Mouse (Mus musculus) heart, adult 2 months (tissue): ENCODE measurements around the gene Gm10491. TPM values are rescaled to one million over a fixed set of nuclear protein-coding genes. Genes with fewer than 3 reads are reported as not detected.

Source experiments
- DNase-seq, 2 experiments: peaks; one replicate each; pipeline ENCODE4 v3.0.0; 2021
- H3K27ac ChIP-seq: fragments of 200-600 bp; 2 replicates; pipeline ENCODE4 v1.8.1; 2022
- H3K27me3 ChIP-seq: fragments of 200-500 bp; 2 replicates; pipeline ENCODE4 v1.6.1; 2012; ENCODE audit warnings: mild to moderate bottlenecking, low read length, inconsistent platforms, mixed read lengths; ENCODE audit not compliant: control insufficient read depth, insufficient read depth
- H3K36me3 ChIP-seq: fragments of 200-500 bp; 2 replicates; pipeline ENCODE4 v1.6.1; 2012; ENCODE audit warnings: low read length, inconsistent platforms; ENCODE audit not compliant: control insufficient read depth, insufficient read depth
- H3K4me1 ChIP-seq: fragments of 200-500 bp; 2 replicates; pipeline ENCODE4 v1.6.1; 2011; ENCODE audit warnings: low read length; ENCODE audit not compliant: control insufficient read depth, insufficient read depth
- H3K4me3 ChIP-seq: fragments of 200-600 bp; 2 replicates; pipeline ENCODE4 v1.8.1; 2022
- H3K79me2 ChIP-seq: fragments of 200-500 bp; replicated peaks from 2 replicates; pipeline ENCODE4 v1.6.1; 2012; ENCODE audit warnings: mild to moderate bottlenecking, inconsistent platforms, low read length, moderate library complexity, mixed read lengths; ENCODE audit not compliant: control insufficient read depth, insufficient read depth
- H3K9ac ChIP-seq: fragments of 200-500 bp; 2 replicates; pipeline ENCODE4 v1.6.1; 2012; ENCODE audit warnings: low read depth, mild to moderate bottlenecking, control low read depth, inconsistent platforms, low read length, mixed read lengths
- CTCF ChIP-seq: fragments of 200-600 bp; IDR thresholded peaks from 2 replicates; pipeline ENCODE4 v1.8.1; 2022; ENCODE audit warnings: antibody characterized with exemption, mild to moderate bottlenecking, moderate library complexity
- EP300 ChIP-seq: fragments of 200-500 bp; IDR thresholded peaks from 2 replicates; pipeline ENCODE4 v1.6.1; 2011; ENCODE audit warnings: low read depth, low read length, control low read depth; ENCODE audit not compliant: insufficient read depth
- POLR2A ChIP-seq: fragments of 200-500 bp; IDR thresholded peaks from 2 replicates; pipeline ENCODE4 v1.6.1; 2011; ENCODE audit warnings: mild to moderate bottlenecking, low read depth, low read length, control low read depth; ENCODE audit not compliant: insufficient read depth
- WGBS: fragments of 180-500 bp; shearing (Covaris S2); methylation state at CpG from one replicate; pipeline ENCODE4 v1.1.7; 2018; 5-methylcytosine and 5-hydroxymethylcytosine counted together
- intact Hi-C: fragments of 180-260 bp; cut with DNase I; formaldehyde crosslinking; loops from one replicate; pipeline ENCODE4 v1.15.1; 2025
- polyA plus RNA-seq: library from polyadenylated mRNA; depleted of rRNA; stranded (reverse); fragments of >200 nt; gene quantifications from 2 replicates; pipeline ENCODE4 v1.2.3, GENCODE M21; 2012
- total RNA-seq, 2 experiments: library from RNA; stranded (reverse); gene quantifications; 2 replicates each; pipeline ENCODE4 v1.2.3; 2021

Gene Gm10491
- total and polyA plus RNA-seq, 3 experiments, result not detected

- no peaks in the 10 kb centered on the region for H3K79me2 ChIP-seq
Measured at GRCm38 (mm10) chrX:7937667-7938066, 30.0 kb upstream of the Gm10491 start.

GRCm38 (mm10) chrX:7936874-7937273 is 29.2 kb upstream of the Gm10491 start:
- no peak overlapping the region for H3K4me3 ChIP-seq
- no peaks in the 10 kb centered on the region for H3K4me1 ChIP-seq
- 54% methylated on average over 11 of the region's 11 CpGs for WGBS
- intact Hi-C loops, result no loop called here
- H3K36me3 ChIP-seq, result no peaks in the 10 kb centered on the region
- no peaks in the 10 kb centered on the region for H3K79me2 ChIP-seq
- DNase-seq, result no peak
- H3K27me3 ChIP-seq, result no peaks in the 10 kb centered on the region
- no peak overlapping the region for H3K27ac ChIP-seq
- no peak overlapping the region for H3K9ac ChIP-seq
- TF ChIP-seq CTCF, result no peak
- no peak for TF ChIP-seq POLR2A
- no peak for TF ChIP-seq EP300

More at GRCm38 (mm10) chrX:7937667-7938066, 30.0 kb upstream of the Gm10491 start:
- H3K27ac ChIP-seq, result no peak overlapping the region
- H3K4me1 ChIP-seq, result no peaks in the 10 kb centered on the region
- no peaks in the 10 kb centered on the region for H3K27me3 ChIP-seq
- TF ChIP-seq EP300 (no peak), POLR2A (no peak), CTCF (no peak)
- no peak overlapping the region for H3K4me3 ChIP-seq
- WGBS, result 93% methylated on average over 6 of the region's 6 CpGs
- no peaks in the 10 kb centered on the region for H3K36me3 ChIP-seq
- intact Hi-C loops, result no loop called here
- DNase-seq, result no peak
- H3K9ac ChIP-seq, result no peak overlapping the region

GRCm38 (mm10) chrX:7928270-7928790 is 20.7 kb upstream of the Gm10491 start, which contains the start of gene Eras:
Gene Eras (minus strand): TSS chrX:7928607.
- intact Hi-C loops, result no loop called here
- Histone ChIP-seq H3K9ac (no peak within 1 kb of the TSS), H3K27me3 (no peaks in the 10 kb centered on the region; the same call in 1 of the 2 replicates), H3K79me2 (no peaks in the 10 kb centered on the region), H3K4me3 (no peak within 1 kb of the TSS), H3K36me3 (no peaks in the 10 kb centered on the region), H3K27ac (no peak within 1 kb of the TSS), H3K4me1 (no peaks in the 10 kb centered on the region)
- no peak for DNase-seq
- TF ChIP-seq POLR2A (no peak), CTCF (no peak), EP300 (no peak)
- WGBS, result 28% methylated on average over 19 of the region's 19 CpGs

- H3K27me3 ChIP-seq, result peaks cover 5% of the 10 kb centered on the region
- intact Hi-C loops, result no loop called here
- no peaks in the 10 kb centered on the region for H3K4me1 ChIP-seq
- H3K27ac ChIP-seq, result no peak overlapping the region
- no peak for DNase-seq
- 32% methylated on average over 10 of the region's 10 CpGs for WGBS
- H3K79me2 ChIP-seq, result no peaks in the 10 kb centered on the region
- no peak overlapping the region for H3K4me3 ChIP-seq
- no peaks in the 10 kb centered on the region for H3K36me3 ChIP-seq
- TF ChIP-seq CTCF, result no peak
- TF ChIP-seq EP300, result no peak
- no peak overlapping the region for H3K9ac ChIP-seq
Measured at GRCm38 (mm10) chrX:7927116-7927515, 19.5 kb upstream of the Gm10491 start.

GRCm38 (mm10) chrX:7926266-7926665 is 18.6 kb upstream of the Gm10491 start:
- Histone ChIP-seq H3K27me3 (peaks cover 8% of the 10 kb centered on the region), H3K9ac (no peak overlapping the region), H3K4me1 (no peaks in the 10 kb centered on the region), H3K36me3 (no peaks in the 10 kb centered on the region), H3K79me2 (no peaks in the 10 kb centered on the region), H3K27ac (no peak overlapping the region), H3K4me3 (no peak overlapping the region)
- intact Hi-C loops, result no loop called here
- TF ChIP-seq POLR2A (no peak), EP300 (no peak), CTCF (no peak)
- no peak for DNase-seq
- 64% methylated on average over 6 of the region's 6 CpGs for WGBS

GRCm38 (mm10) chrX:7922032-7922431 is 14.4 kb upstream of the Gm10491 start:
- Histone ChIP-seq H3K79me2 (no peaks in the 10 kb centered on the region), H3K9ac (no peak overlapping the region), H3K27me3 (peaks cover 11% of the 10 kb centered on the region), H3K27ac (no peak overlapping the region), H3K4me3 (no peak overlapping the region), H3K4me1 (no peaks in the 10 kb centered on the region), H3K36me3 (no peaks in the 10 kb centered on the region)
- WGBS, result 10% methylated on average over 46 of the region's 48 CpGs
- DNase-seq, result no peak
- intact Hi-C loops, result no loop called here
- TF ChIP-seq CTCF (no peak), EP300 (no peak), POLR2A (no peak)
